Comparison of ENCODE assay signal across 8 mouse cellular contexts in the genomic region with DNA sequence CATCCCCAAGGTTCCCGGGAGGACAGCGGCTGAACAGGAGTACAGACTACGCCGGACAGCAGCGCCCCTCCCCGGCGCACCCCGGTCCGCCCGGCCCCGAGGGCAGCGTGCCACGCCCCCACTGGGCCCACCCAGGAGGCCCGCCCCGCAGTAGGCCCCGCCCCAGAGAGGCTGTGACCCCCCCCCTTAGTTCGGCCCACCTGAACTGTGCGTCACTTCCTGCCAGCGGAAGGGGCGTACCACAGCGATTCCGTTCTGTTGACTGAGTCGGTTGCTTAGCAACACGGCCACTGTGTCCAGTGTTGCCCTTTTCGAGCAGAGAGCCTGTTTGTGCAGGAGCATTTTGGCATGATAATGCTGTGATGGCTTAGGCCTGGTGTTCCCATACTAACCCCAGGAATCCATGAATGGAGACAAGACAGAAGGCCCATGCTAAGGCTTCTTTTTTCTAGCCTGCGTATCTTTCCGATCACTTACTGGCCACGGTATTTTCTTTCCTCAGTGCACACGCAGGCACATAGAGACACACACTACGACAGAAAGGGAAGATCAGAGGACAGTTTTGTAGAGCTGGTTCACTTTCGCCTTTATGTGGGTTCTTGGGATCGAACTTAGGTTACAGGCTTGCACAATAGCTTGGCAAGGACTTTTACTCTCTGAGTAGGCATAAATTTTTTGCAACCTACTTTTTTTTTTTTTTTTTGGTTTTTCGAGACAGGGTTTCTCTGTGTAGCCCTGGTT. TPM values are rescaled to one million over a fixed set of nuclear protein-coding genes. Genes with fewer than 3 reads are reported as not detected.
DNase-seq lines count a peak whose midpoint lies in the region; ATAC-seq and TF ChIP-seq lines count a peak whose summit lies in the region.

A gene (minus strand): TSS at position 142 of the 741 bp plus-strand sequence.

- peak within 1 kb of the TSS; percentile 71 to 80 for H3K4me3 ChIP-seq in ES-E14 (ENCODE audit: insufficient read depth in 1 of 2, low read depth in 1 of 2, low read length in 2 of 2, poor library complexity in 1 of 2, severe bottlenecking in 1 of 2)
- H3K4me3 ChIP-seq in forebrain, embryonic 16.5 days (replicated peaks; ENCODE audit: low read length) = peak within 1 kb of the TSS; percentile 90
- H3K4me3 ChIP-seq in liver, postnatal 0 days (ENCODE audit: low read depth, low read length) = peak within 1 kb of the TSS; percentile 68
- peak within 1 kb of the TSS; percentile 71 for H3K4me3 ChIP-seq in neural tube, embryonic 13.5 days
- H3K4me3 ChIP-seq in testis, adult 2 months (ENCODE audit: control insufficient read depth, low read depth, low read length) = peak within 1 kb of the TSS; percentile 94

- DNase-seq in ES-E14 (ENCODE audit: low read depth, low spot score) = peak; percentile 86
- peak; percentile 94 to 96 for DNase-seq in cerebellum, adult 18-20 months
- DNase-seq in heart, postnatal 25 days (ENCODE audit: low spot score) = peak; percentile 87
- peak; percentile 94 for DNase-seq in layer of hippocampus, adult 11-12 months (ENCODE audit: low spot score)
- peak; percentile 96 for DNase-seq in liver, postnatal 0 days

- H3K27ac ChIP-seq in ES-E14 (ENCODE audit: insufficient read depth, low read depth, low read length, poor library complexity, severe bottlenecking) = peak within 1 kb of the TSS; percentile 46
- peak within 1 kb of the TSS; percentile 81 for H3K27ac ChIP-seq in forebrain, embryonic 16.5 days (ENCODE audit: low read length)
- peak within 1 kb of the TSS; percentile 75 for H3K27ac ChIP-seq in liver, postnatal 0 days (ENCODE audit: low read depth)
- H3K27ac ChIP-seq in neural tube, embryonic 13.5 days (replicated peaks) = peak within 1 kb of the TSS; percentile 81
- peak within 1 kb of the TSS; percentile 85 for H3K27ac ChIP-seq in testis, adult 2 months (ENCODE audit: control insufficient read depth, insufficient read depth, low read depth, low read length)

- peak; percentile 24; the same call in 1 of the 2 replicates for TF ChIP-seq CTCF in liver, postnatal 0 days (IDR thresholded peaks at IDR 0.05; ENCODE audit: low read depth)
- no peak for TF ChIP-seq CTCF in testis, adult 2 months (IDR thresholded peaks at IDR 0.05; ENCODE audit: control insufficient read depth, insufficient read depth, insufficient replicate concordance, low read depth, low read length)

- H3K36me3 ChIP-seq in ES-E14 (ENCODE audit: control insufficient read depth, insufficient read depth, low read length, poor library complexity, severe bottlenecking) = no peaks in the 10 kb centered on the region
- no peaks in the 10 kb centered on the region for H3K36me3 ChIP-seq in forebrain, embryonic 16.5 days (ENCODE audit: control insufficient read depth, insufficient read depth)
- no peaks in the 10 kb centered on the region for H3K36me3 ChIP-seq in liver, postnatal 0 days (replicated peaks; ENCODE audit: insufficient read depth, low read length)
- H3K36me3 ChIP-seq in neural tube, embryonic 13.5 days = no peaks in the 10 kb centered on the region
- no peaks in the 10 kb centered on the region for H3K36me3 ChIP-seq in testis, adult 2 months (ENCODE audit: control insufficient read depth, insufficient read depth, low read length)

- H3K9ac ChIP-seq in ES-E14 (ENCODE audit: insufficient read depth, low read depth, low read length, poor library complexity, severe bottlenecking) = peak within 1 kb of the TSS; percentile 78
- peak within 1 kb of the TSS; percentile 74 for H3K9ac ChIP-seq in forebrain, embryonic 16.5 days (replicated peaks; ENCODE audit: low read depth, low read length)
- H3K9ac ChIP-seq in liver, postnatal 0 days (replicated peaks) = peak within 1 kb of the TSS; percentile 53
- H3K9ac ChIP-seq in neural tube, embryonic 13.5 days = peak within 1 kb of the TSS; percentile 78

- intact Hi-C loops in heart, postnatal 25 days (cut with DNase I) = loop anchor here (5.0 kb wide), 2 partner anchors 122 to 147 kb away; a partner anchor contains a TSS

- TF ChIP-seq POLR2A in testis, adult 2 months (IDR thresholded peaks at IDR 0.05; ENCODE audit: control insufficient read depth, low read depth, low read length) = peak; percentile 97

- 6% methylated on average over 29 of the region's 33 CpGs for WGBS in forebrain, embryonic 16.5 days
- 7% methylated on average over 24 of the region's 33 CpGs for WGBS in liver, postnatal 0 days (ENCODE audit: insufficient replicate concordance)
- WGBS in neural tube, embryonic 13.5 days = 8% methylated on average over 33 of the region's 33 CpGs

- ATAC-seq in forebrain, embryonic 16.5 days = peak; percentile 98
- ATAC-seq in liver, postnatal 0 days = peak; percentile 95
- ATAC-seq in neural tube, embryonic 13.5 days (ENCODE audit: low read depth) = peak; percentile 96

- H3K4me2 ChIP-seq in forebrain, embryonic 16.5 days (ENCODE audit: low read length) = peak within 1 kb of the TSS; percentile 68
- H3K4me2 ChIP-seq in liver, postnatal 0 days (ENCODE audit: low read depth, low read length) = peak within 1 kb of the TSS; percentile 75
- peak within 1 kb of the TSS; percentile 90 for H3K4me2 ChIP-seq in neural tube, embryonic 13.5 days

- H3K9me3 ChIP-seq in ES-E14 (ENCODE audit: control insufficient read depth, insufficient read depth, low read depth, low read length) = no peaks in the 10 kb centered on the region
- no peaks in the 10 kb centered on the region for H3K9me3 ChIP-seq in forebrain, embryonic 16.5 days (ENCODE audit: control insufficient read depth, low read length)
- no peaks in the 10 kb centered on the region for H3K9me3 ChIP-seq in liver, postnatal 0 days (ENCODE audit: low read length)
- no peaks in the 10 kb centered on the region for H3K9me3 ChIP-seq in neural tube, embryonic 13.5 days

- no peak for TF ChIP-seq EP300 in liver, postnatal 0 days (IDR thresholded peaks at IDR 0.05; ENCODE audit: low read depth)

- H3K27me3 ChIP-seq in forebrain, embryonic 16.5 days (replicated peaks; ENCODE audit: control insufficient read depth, insufficient read depth, low read length) = no peaks in the 10 kb centered on the region
- no peaks in the 10 kb centered on the region for H3K27me3 ChIP-seq in liver, postnatal 0 days (ENCODE audit: insufficient read depth, low read length)
- peaks cover 5% of the 10 kb centered on the region; the same call in 1 of the 2 replicates for H3K27me3 ChIP-seq in neural tube, embryonic 13.5 days
- H3K27me3 ChIP-seq in testis, adult 2 months (ENCODE audit: control insufficient read depth, insufficient read depth, low read length) = no peaks in the 10 kb centered on the region

- H3K4me1 ChIP-seq in ES-E14 (ENCODE audit: control insufficient read depth in 2 of 2, insufficient read depth in 2 of 2, low read length in 2 of 2, poor library complexity in 1 of 2) = peaks cover 4% of the 10 kb centered on the region in 2 experiments; a peak in 2 of 4 replicates
- H3K4me1 ChIP-seq in forebrain, embryonic 16.5 days (replicated peaks; ENCODE audit: control insufficient read depth, insufficient read depth, low read length) = 0 out of 2 replicates have a peak, but pooled peaks cover 4% of the 10 kb centered on the region
- peaks cover 13% of the 10 kb centered on the region for H3K4me1 ChIP-seq in liver, postnatal 0 days (ENCODE audit: insufficient read depth)
- H3K4me1 ChIP-seq in neural tube, embryonic 13.5 days (replicated peaks) = peaks cover 26% of the 10 kb centered on the region
- H3K4me1 ChIP-seq in testis, adult 2 months (ENCODE audit: control insufficient read depth, insufficient read depth, low read length) = peaks cover 4% of the 10 kb centered on the region

- in situ Hi-C loops in ES-E14 (cut with MboI; ENCODE audit: low sequenced_read_pairs in 2 of 2, unreplicated experiment in 2 of 2) = no loop called here

TF ChIP-seq in ES-E14, 5 proteins besides CTCF, POLR2A, EP300 and RAD21:
- no peak for TF ChIP-seq ZNF384 (IDR thresholded peaks at IDR 0.05; ENCODE audit: low read depth, low read length)
- no peak for TF ChIP-seq ZC3H11A (IDR thresholded peaks at IDR 0.05; ENCODE audit: borderline replicate concordance, low read depth, low read length)
- TF ChIP-seq MAFK (IDR thresholded peaks at IDR 0.05; ENCODE audit: insufficient read depth, low read depth, low read length) = no peak
- no peak for TF ChIP-seq HCFC1 (IDR thresholded peaks at IDR 0.05; ENCODE audit: borderline replicate concordance, insufficient read depth, low read length)
- no peak for TF ChIP-seq CHD2 (IDR thresholded peaks at IDR 0.05; ENCODE audit: low read depth, low read length)

RNA-seq across cellular contexts. Expression of the gene that starts here (rescaled TPM):
- 22.1 and 28.4 TPM in 2 replicates for total RNA-seq in ES-E14 (2012; rRNA removed)
- 23.9 and 25.5 TPM in 2 replicates for polyA plus RNA-seq in forebrain, embryonic 16.5 days (2015; fragmentation: Nextera tagmentation; extraction: Ambion mirVana)
- 100 to 1,000 TPM; 113 to 123 TPM for total RNA-seq in heart, postnatal 25 days (2021)
- 23.4 and 25.2 TPM in 2 replicates for polyA plus RNA-seq in liver, postnatal 0 days (2015; fragmentation: Nextera tagmentation; extraction: Ambion mirVana)
- 33.7 and 35.3 TPM in 2 replicates for polyA plus RNA-seq in neural tube, embryonic 13.5 days (2015; fragmentation: Nextera tagmentation; extraction: Ambion mirVana)
- polyA plus RNA-seq in testis, adult 2 months (2012; rRNA removed) = 73.8 and 74.9 TPM in 2 replicates

Comparison
In these comparisons a context has a peak if more than half of its experiments do, and no peak if none do; other contexts are left out.
1. Peak in every context shown above with its lines: DNase-seq, ATAC-seq, H3K4me3 ChIP-seq and H3K27ac ChIP-seq.